Mouse (Mus musculus): ENCODE results near the gene Plch2.
A peak's percentile ranks its signal among the peaks of the same experiment; 100 is the strongest.

Plch2 gene

GRCm38 (mm10) chr4:155070921-155071320 is 14.3 kb upstream of the Plch2 start:
- DNase-seq, result no peak

- no peak for DNase-seq
Measured at GRCm38 (mm10) chr4:155070199-155070598, 13.6 kb upstream of the Plch2 start.

- peak; percentile 23 for DNase-seq
Measured at GRCm38 (mm10) chr4:155069191-155069590, 12.6 kb upstream of the Plch2 start.

DNA sequence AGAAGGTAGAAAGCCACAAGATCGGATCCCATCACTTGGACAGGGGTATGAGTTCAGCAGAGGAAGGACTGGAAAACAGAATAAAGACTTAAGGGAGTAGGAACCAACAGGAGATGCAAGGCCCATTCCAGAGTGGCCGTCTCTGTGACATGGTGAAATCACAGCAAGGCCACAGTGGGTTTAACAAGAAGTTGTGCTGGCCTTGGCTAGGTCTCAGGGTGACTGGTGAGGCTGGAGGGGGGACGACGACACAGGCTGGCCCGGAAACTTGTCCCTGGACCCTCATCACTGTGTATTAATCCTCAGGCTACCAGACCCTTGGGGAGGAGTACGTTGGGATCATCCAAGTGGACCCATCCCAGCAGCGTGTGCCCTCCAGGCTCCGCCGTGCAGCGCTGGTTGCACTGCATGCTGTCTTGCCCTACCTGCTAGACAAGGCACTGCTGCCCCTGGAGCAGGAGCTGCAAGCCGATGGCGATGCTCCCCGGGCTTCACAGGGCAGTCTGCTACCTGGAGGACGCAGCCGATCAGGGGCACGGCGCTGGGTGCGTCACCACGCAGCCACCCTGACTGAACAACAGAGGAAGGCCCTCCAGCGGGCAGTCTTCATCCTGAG is 11.9 kb upstream of the Plch2 start:
- DNase-seq, result no peak

DNA sequence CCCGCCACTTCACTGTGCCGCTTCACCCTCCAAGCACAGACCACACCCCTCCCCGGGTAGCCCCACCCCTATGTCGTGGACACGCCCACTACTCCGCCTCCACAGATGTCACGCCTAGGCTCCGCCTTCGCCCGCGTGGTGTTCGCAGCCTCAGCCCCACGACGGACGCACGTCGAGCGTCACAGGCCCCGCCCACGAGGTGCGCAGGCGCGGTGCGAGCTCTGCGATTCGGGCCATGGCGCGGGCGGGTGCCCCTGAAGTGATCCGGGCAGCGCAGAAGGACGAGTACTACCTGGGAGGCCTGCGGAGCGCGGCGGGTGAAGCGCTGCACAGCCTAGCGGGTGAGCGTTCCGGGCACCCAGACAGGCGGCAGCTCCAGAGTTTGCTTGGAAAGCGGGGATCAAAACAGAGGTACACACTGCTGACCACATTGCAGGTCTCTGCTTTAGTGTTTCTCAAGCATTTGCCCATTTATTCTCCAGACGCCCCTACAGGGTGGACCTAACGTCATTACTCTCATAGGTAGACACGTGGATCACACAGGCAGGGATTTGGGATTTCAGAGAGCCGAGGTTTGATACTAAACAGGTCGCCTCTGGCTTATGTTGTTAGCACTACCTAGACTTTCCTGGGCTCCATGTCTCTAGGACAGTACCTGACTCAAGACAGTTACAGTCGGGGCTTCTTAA is 10.4 kb upstream of the Plch2 start, which contains the start of gene Pex10:
TSS of gene Pex10 (plus strand) at position 183 of the 689 bp plus-strand sequence.
- DNase-seq, result peak; percentile 98

- DNase-seq, result peak; percentile 84
Measured at GRCm38 (mm10) chr4:155065970-155066833, 9.6 kb upstream of the Plch2 start.

GRCm38 (mm10) chr4:155064474-155064873 is 7.9 kb upstream of the Plch2 start:
- peak; percentile 26 for DNase-seq

DNA sequence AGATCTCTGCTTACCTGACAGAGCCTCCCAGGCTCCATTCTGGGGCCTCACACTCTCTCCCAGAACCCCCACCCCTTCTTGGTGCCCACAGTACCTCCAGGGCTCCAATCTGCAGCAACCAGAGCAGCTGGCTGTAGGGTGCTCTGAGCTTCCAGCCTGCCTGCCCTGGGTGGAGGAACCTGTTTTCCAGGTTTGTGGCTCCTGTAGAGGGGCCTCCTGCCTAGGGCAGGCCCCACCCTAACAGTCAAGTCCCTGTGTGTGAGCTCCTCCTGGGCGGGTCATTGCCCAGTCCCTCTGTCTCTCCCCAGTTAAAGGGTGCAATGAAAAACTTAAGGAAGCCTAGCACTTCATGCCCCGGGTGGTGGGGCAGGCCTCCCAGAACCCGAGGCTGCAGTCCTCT is 7.3 kb upstream of the Plch2 start:
- DNase-seq, result no peak

DNA sequence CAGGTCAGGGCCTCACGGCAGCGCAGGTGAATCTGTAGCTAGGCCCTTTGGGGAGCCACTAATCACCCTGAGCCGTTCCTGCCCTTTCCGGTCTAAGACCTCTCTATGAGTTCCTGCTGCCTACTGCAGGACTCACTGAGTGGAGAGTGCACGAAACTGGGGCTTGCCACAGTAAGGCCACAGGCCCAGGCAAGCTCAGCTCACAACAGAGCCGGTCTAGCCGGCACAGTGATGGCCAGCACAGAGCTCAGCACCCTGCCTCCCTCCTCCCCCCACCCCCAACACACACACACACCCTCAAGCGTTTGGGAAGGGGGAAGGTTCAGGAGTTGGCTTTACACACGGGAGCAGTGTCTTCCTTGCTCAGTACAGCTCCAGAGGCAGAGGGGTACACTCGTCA is 1.7 kb upstream of the Plch2 start:
- no peak for DNase-seq

DNA sequence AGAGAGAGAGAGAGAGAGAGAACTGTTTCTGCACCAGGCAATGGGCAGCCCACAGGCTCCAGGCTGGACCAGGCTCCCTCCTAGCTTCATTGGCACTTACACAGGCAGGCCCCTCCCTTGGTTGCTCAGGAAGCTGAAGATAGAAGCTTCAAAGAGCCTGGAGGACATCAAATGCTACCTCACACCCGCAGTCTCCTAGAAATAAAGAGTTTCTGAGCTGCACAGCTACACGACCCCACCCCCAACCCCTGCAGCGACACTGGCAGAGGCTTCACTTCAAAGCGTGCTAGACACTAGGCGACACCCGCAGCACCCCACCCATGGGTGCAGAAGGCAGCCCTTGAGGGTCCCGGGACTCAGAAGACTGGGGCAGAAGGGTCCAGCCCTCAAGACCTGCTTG is 6.5 kb downstream of the Plch2 start:
- DNase-seq, result peak; percentile 78

- DNase-seq, result no peak
Measured at GRCm38 (mm10) chr4:155046636-155047035, 9.9 kb downstream of the Plch2 start.

- no peak for DNase-seq
Measured at GRCm38 (mm10) chr4:155043289-155043625, 13.3 kb downstream of the Plch2 start.

DNA sequence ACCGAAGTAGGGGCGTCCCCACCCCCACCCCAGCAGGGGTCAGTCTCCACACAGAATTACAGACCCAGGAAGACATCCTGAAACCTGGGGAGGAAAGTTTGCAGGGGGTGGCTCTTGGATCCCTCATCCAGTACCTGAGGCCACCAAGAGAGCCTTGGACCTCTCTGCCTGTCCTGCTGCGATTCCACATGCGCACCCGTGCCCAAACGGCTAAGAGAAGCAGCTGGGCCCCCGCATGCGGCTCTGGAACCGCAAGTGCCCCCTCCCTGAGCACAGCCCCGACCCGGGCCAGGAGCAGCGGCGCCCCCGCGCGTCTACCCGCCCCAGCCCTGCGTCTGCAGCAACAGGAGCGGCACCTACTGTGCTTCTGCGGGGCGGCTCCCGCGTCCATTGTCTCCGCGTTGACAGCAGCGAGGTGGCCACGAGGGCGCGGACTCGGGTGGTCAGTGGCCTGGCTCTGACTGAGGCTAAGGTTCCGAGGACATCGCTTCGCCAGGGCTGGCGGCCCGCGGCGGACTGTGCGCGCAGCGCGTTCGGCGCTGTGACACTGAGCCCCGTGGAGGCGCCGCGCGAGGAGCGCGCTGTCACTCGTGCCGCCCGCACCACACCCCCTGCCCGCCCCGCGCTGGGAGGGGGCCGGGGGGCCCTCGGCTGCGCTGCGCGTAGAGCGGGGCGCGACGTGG is 13.8 kb downstream of the Plch2 start:
- no peak for DNase-seq

DNA sequence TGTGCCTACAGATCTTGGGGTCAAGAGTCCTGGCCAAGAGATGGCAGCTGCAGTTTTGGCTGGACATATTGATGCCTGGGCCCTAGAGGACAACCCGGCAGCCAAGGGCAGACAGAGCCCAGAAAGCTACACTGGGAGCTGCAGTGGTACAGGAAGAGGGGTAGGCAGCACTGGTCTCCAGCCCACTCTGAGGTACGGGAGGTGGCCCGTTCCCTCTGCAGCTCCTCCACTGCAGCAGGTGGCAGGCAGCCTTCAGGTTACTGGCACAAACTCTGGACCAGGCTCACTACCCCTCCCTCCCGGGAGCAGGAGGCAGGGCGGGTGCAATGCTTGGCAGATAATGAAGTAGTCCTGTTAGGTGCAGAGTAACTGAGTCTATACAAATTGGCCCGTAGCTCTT is 15.9 kb downstream of the Plch2 start:
- no peak for DNase-seq

GRCm38 (mm10) chr4:155040197-155040596 is 16.4 kb downstream of the Plch2 start:
- DNase-seq, result no peak

DNA sequence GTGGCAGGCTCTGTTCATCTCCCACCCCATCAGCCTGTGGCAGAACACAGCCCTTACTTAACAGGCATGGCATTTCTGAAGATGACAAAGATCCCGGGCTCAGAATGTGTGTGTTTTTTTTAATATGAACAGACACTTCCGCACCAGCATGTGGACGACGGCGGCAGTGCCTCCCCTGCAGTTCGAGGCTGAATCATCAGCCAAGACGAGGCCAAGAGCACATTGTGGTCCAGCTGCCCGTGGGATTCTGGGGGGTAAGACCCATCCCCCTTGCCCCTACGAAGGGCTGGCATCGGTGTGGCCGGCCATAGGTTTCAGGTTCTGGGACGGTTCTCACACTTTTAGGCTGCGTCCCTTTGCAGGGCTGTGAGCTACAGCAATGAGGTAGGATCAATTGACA is 21.8 kb downstream of the Plch2 start:
- DNase-seq, result no peak

- no peak for DNase-seq
Measured at GRCm38 (mm10) chr4:155034202-155034601, 22.4 kb downstream of the Plch2 start.

DNA sequence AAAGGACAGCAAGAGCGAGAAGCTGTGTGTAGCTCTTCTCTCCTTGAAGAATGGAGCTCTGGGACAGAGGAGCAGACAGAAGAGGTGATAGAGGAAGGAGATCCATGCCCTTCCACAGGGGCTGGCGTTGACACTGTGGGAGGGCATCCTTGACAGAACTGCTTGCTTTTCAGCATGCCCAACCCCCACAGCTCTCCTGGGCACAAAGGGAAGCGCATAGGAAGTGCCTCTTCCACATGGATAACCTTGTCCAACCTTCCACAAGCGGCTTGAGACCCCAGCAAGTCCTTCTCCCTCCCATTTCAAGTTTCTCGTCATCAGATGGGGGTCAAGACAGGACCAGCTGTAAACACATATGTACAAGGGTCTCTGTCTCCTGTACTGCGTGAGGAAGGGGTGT is 23.5 kb downstream of the Plch2 start:
- DNase-seq, result no peak

DNA sequence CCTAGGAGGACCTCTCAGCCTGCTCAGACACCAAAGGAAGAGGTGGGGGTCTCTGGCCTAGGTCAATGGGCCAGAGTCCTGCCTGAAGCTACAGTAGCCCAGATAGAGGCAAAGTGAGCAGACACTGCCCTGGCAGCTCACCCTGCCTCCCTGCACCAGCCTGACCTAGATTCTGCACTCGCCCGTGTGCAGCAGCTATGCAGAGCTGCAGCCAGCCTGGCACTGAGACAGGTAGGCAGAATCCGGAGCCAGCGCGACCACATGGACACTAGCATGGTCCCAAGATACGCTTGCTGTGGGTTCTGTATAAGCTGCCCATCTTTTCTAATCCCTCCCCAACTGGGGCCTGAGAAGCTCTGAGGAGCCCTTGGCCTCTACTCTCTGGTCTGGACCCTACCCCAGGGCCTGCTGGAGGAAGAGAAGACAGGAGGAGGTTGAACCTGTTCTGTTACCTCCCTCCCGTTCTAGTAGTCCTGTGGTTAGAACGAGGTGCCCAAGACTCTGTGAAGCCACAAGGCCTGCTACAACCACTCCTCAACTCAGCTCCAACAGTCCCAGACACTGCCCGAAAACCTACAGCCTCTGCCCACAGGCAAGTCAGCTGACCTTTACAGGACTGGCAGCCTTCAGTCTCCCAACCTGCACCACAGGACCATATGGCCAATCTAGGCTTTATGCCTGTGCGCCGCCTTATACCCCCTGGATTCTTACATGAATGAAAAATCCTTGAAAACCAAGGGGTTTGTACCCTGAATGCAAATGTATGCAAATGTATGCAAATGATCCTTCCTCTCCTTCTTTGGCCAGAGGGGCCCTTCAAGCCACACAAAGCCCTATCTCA is 32.2 kb downstream of the Plch2 start:
- no peak for DNase-seq

GRCm38 (mm10) chr4:155022228-155022855 is 34.2 kb downstream of the Plch2 start:
- DNase-seq, result no peak

GRCm38 (mm10) chr4:155020813-155021212 is 35.8 kb downstream of the Plch2 start:
- DNase-seq, result no peak

- DNase-seq, result no peak
Measured at GRCm38 (mm10) chr4:155020141-155020540, 36.4 kb downstream of the Plch2 start.

Data from thymus, postnatal 14 days (tissue).